Mouse (Mus musculus) forebrain, embryonic 16.5 days (tissue): ENCODE measurements around the gene Ppm1n. TPM values are rescaled to one million over a fixed set of nuclear protein-coding genes. Genes with fewer than 3 reads are reported as not detected.

Experiments
- ATAC-seq: fragments of 200-750 bp; cut with Nextera tagmentation; 2 replicates; pipeline ENCODE4 v1.8.0; 2017; ENCODE audit warnings: mild to moderate bottlenecking, moderate library complexity
- H3K27ac ChIP-seq: fragments of 300-500 bp; sonication (generic); 2 replicates; pipeline ENCODE4 v1.5.1; 2014; ENCODE audit warnings: low read length, control low read depth
- H3K27me3 ChIP-seq: fragments of 300-500 bp; sonication (generic); replicated peaks from 2 replicates; pipeline ENCODE4 v1.6.1; 2014; ENCODE audit warnings: low read length; ENCODE audit not compliant: control insufficient read depth, insufficient read depth
- H3K36me3 ChIP-seq: fragments of 300-500 bp; sonication (generic); 2 replicates; pipeline ENCODE4 v1.6.1; 2014; ENCODE audit not compliant: control insufficient read depth, insufficient read depth
- H3K4me1 ChIP-seq: fragments of 300-500 bp; sonication (generic); replicated peaks from 2 replicates; pipeline ENCODE4 v1.6.1; 2014; ENCODE audit warnings: low read length; ENCODE audit not compliant: control insufficient read depth, insufficient read depth
- H3K4me2 ChIP-seq: fragments of 300-500 bp; sonication (generic); 2 replicates; pipeline ENCODE4 v1.6.1; 2014; ENCODE audit warnings: mild to moderate bottlenecking, low read length, control low read depth
- H3K4me3 ChIP-seq: fragments of 300-500 bp; sonication (generic); replicated peaks from 2 replicates; pipeline ENCODE4 v1.5.1; 2014; ENCODE audit warnings: mild to moderate bottlenecking, low read length, control low read depth
- H3K9ac ChIP-seq: fragments of 300-500 bp; sonication (generic); replicated peaks from 2 replicates; pipeline ENCODE4 v1.6.1; 2014; ENCODE audit warnings: low read depth, low read length, control low read depth
- H3K9me3 ChIP-seq: fragments of 300-500 bp; sonication (generic); 2 replicates; pipeline ENCODE4 v1.6.1; 2016; ENCODE audit warnings: low read length; ENCODE audit not compliant: control insufficient read depth
- WGBS: fragments of 180-500 bp; shearing (Covaris S2); extraction: QIAGEN DNeasy Blood & Tissue Kit; methylation state at CpG from one replicate; pipeline ENCODE4 v1.1.7; 2014; 5-methylcytosine and 5-hydroxymethylcytosine counted together
- polyA plus RNA-seq: library from polyadenylated mRNA; unstranded; fragments of >200 nt; fragmentation: Nextera tagmentation; extraction: Ambion mirVana; gene quantifications from 2 replicates; pipeline ENCODE4 v1.2.1, GENCODE M21; 2015

Ppm1n gene
- polyA plus RNA-seq, 1 experiment from 2014 or later = 0.61 TPM

GRCm38 (mm10) chr7:19243858-19244257, 36.0 kb downstream of the Ppm1n start:
- no peak for ATAC-seq
- Histone ChIP-seq H3K9me3 (no peaks in the 10 kb centered on the region), H3K36me3 (0 out of 2 replicates have a peak, but pooled peaks cover 2% of the 10 kb centered on the region), H3K4me3 (no peak overlapping the region), H3K4me2 (no peak overlapping the region), H3K27me3 (no peaks in the 10 kb centered on the region), H3K9ac (no peak overlapping the region), H3K4me1 (peaks cover 5% of the 10 kb centered on the region), H3K27ac (no peak overlapping the region)
- WGBS = 35% methylated on average over 5 of the region's 5 CpGs

- H3K9ac ChIP-seq = no peak overlapping the region
- 86% methylated on average over 1 of the region's 1 CpGs for WGBS
- no peaks in the 10 kb centered on the region for H3K9me3 ChIP-seq
- no peak overlapping the region for H3K4me2 ChIP-seq
- H3K27ac ChIP-seq = no peak overlapping the region
- 0 out of 2 replicates have a peak, but pooled peaks cover 2% of the 10 kb centered on the region for H3K36me3 ChIP-seq
- no peak for ATAC-seq
- H3K27me3 ChIP-seq = no peaks in the 10 kb centered on the region
- no peak overlapping the region for H3K4me3 ChIP-seq
- H3K4me1 ChIP-seq = peaks cover 5% of the 10 kb centered on the region
These were observed 37.9 kb downstream of the Ppm1n start for GRCm38 (mm10) chr7:19242005-19242404.

- ATAC-seq = no peak
- 76% methylated on average over 8 of the region's 8 CpGs for WGBS
- no peak overlapping the region for H3K4me2 ChIP-seq
These were observed 38.9 kb downstream of the Ppm1n start for GRCm38 (mm10) chr7:19240905-19241463.

GRCm38 (mm10) chr7:19239986-19240385, 39.9 kb downstream of the Ppm1n start:
- H3K27ac ChIP-seq = peak overlapping the region; percentile 37
- no peaks in the 10 kb centered on the region for H3K27me3 ChIP-seq
- no peak overlapping the region for H3K9ac ChIP-seq
- H3K4me3 ChIP-seq = no peak overlapping the region
- peaks cover 8% of the 10 kb centered on the region for H3K4me1 ChIP-seq
- 71% methylated on average over 2 of the region's 4 CpGs for WGBS
- H3K9me3 ChIP-seq = no peaks in the 10 kb centered on the region
- 0 out of 2 replicates have a peak, but pooled peaks cover 2% of the 10 kb centered on the region for H3K36me3 ChIP-seq
- H3K4me2 ChIP-seq = no peak overlapping the region
- ATAC-seq = no peak

More at GRCm38 (mm10) chr7:19240905-19241463, 38.9 kb downstream of the Ppm1n start:
- Histone ChIP-seq H3K4me1 (peaks cover 8% of the 10 kb centered on the region), H3K27ac (no peak overlapping the region), H3K36me3 (0 out of 2 replicates have a peak, but pooled peaks cover 2% of the 10 kb centered on the region), H3K9ac (no peak overlapping the region), H3K4me3 (no peak overlapping the region), H3K27me3 (no peaks in the 10 kb centered on the region), H3K9me3 (no peaks in the 10 kb centered on the region)

GRCm38 (mm10) chr7:19239423-19239822, 40.4 kb downstream of the Ppm1n start:
- H3K9ac ChIP-seq = no peak overlapping the region
- peak overlapping the region; percentile 37 for H3K27ac ChIP-seq
- no peak overlapping the region for H3K4me2 ChIP-seq
- no peak overlapping the region for H3K4me3 ChIP-seq
- ATAC-seq = peak; percentile 94
- no peaks in the 10 kb centered on the region for H3K9me3 ChIP-seq
- peaks cover 8% of the 10 kb centered on the region for H3K4me1 ChIP-seq
- H3K27me3 ChIP-seq = no peaks in the 10 kb centered on the region
- WGBS = 0% methylated on average over 1 of the region's 1 CpGs
- no peaks in the 10 kb centered on the region for H3K36me3 ChIP-seq

- ATAC-seq = no peak
- H3K9me3 ChIP-seq = no peaks in the 10 kb centered on the region
- WGBS = 95% methylated on average over 4 of the region's 4 CpGs
These were observed 41.5 kb downstream of the Ppm1n start for GRCm38 (mm10) chr7:19238344-19238743.

GRCm38 (mm10) chr7:19236411-19236810, 43.5 kb downstream of the Ppm1n start:
- Histone ChIP-seq H3K9me3 (no peaks in the 10 kb centered on the region), H3K4me1 (peaks cover 8% of the 10 kb centered on the region), H3K4me2 (no peak overlapping the region), H3K27ac (no peak overlapping the region), H3K27me3 (no peaks in the 10 kb centered on the region), H3K9ac (0 out of 2 replicates have a peak overlapping the region, but pooled peaks have one; percentile 17), H3K4me3 (no peak overlapping the region), H3K36me3 (no peaks in the 10 kb centered on the region)
- no peak for ATAC-seq
- 61% methylated on average over 2 of the region's 2 CpGs for WGBS

More at GRCm38 (mm10) chr7:19238344-19238743, 41.5 kb downstream of the Ppm1n start:
- Histone ChIP-seq H3K36me3 (no peaks in the 10 kb centered on the region), H3K27me3 (no peaks in the 10 kb centered on the region), H3K4me1 (peaks cover 8% of the 10 kb centered on the region), H3K9ac (no peak overlapping the region), H3K27ac (no peak overlapping the region), H3K4me3 (no peak overlapping the region), H3K4me2 (no peak overlapping the region)

GRCm38 (mm10) chr7:19235092-19235671, 44.7 kb downstream of the Ppm1n start:
- Histone ChIP-seq H3K27me3 (no peaks in the 10 kb centered on the region), H3K27ac (no peak overlapping the region), H3K36me3 (no peaks in the 10 kb centered on the region), H3K4me3 (no peak overlapping the region), H3K9ac (no peak overlapping the region), H3K4me2 (no peak overlapping the region), H3K9me3 (no peaks in the 10 kb centered on the region), H3K4me1 (peaks cover 8% of the 10 kb centered on the region)
- no peak for ATAC-seq
- 92% methylated on average over 2 of the region's 2 CpGs for WGBS

GRCm38 (mm10) chr7:19234652-19235051, 45.2 kb downstream of the Ppm1n start:
- no peak overlapping the region for H3K27ac ChIP-seq
- no peak for ATAC-seq
- WGBS = 82% methylated on average over 5 of the region's 5 CpGs

More at GRCm38 (mm10) chr7:19234652-19235051, 45.2 kb downstream of the Ppm1n start:
- H3K9ac ChIP-seq = no peak overlapping the region
- peaks cover 9% of the 10 kb centered on the region for H3K4me1 ChIP-seq
- H3K36me3 ChIP-seq = no peaks in the 10 kb centered on the region
- no peaks in the 10 kb centered on the region for H3K9me3 ChIP-seq
- no peaks in the 10 kb centered on the region for H3K27me3 ChIP-seq
- H3K4me2 ChIP-seq = no peak overlapping the region
- no peak overlapping the region for H3K4me3 ChIP-seq
